ENCODE assay signal across 8 mouse cellular contexts in genomic region chr6:88831456-88831855, GRCm38 (mm10). TPM values are rescaled to one million over a fixed set of nuclear protein-coding genes. Genes with fewer than 3 reads are reported as not detected.
A peak's percentile ranks its signal among the peaks of the same experiment; 100 is the strongest.
DNase-seq lines count a peak whose midpoint lies in the region; ATAC-seq and TF ChIP-seq lines count a peak whose summit lies in the region.

No protein-coding gene starts in this region.

- TF ChIP-seq CTCF in bone marrow macrophage, adult 2 months (IDR thresholded peaks at IDR 0.05; ENCODE audit: low read depth, low read length): peak; percentile 38; the same call in 1 of the 2 replicates
- TF ChIP-seq CTCF in liver, embryonic 14.5 days (IDR thresholded peaks at IDR 0.05; ENCODE audit: low read depth): peak; percentile 96

- no peak for ATAC-seq in embryonic facial prominence, embryonic 11.5 days (replicated peaks; ENCODE audit: insufficient number of reproducible peaks, low FRiP score, low TSS enrichment, low read depth)
- no peak for ATAC-seq in liver, embryonic 14.5 days (ENCODE audit: insufficient read depth)
- peak; percentile 62 for ATAC-seq in neural tube, embryonic 14.5 days (ENCODE audit: low read depth)

- H3K4me3 ChIP-seq in bone marrow macrophage, adult 2 months (ENCODE audit: insufficient read depth, low read length): no peak overlapping the region
- H3K4me3 ChIP-seq in embryonic facial prominence, embryonic 11.5 days (ENCODE audit: low read depth, low read length): no peak overlapping the region
- H3K4me3 ChIP-seq in liver, embryonic 14.5 days (ENCODE audit: insufficient read depth in 1 of 2, low read depth in 2 of 2, low read length in 2 of 2): no peak overlapping the region
- no peak overlapping the region for H3K4me3 ChIP-seq in neural tube, embryonic 14.5 days (ENCODE audit: low read depth, low read length)

- H3K9me3 ChIP-seq in embryonic facial prominence, embryonic 11.5 days (replicated peaks; ENCODE audit: control insufficient read depth, low read length): no peaks in the 10 kb centered on the region
- no peaks in the 10 kb centered on the region for H3K9me3 ChIP-seq in liver, embryonic 14.5 days (ENCODE audit: control insufficient read depth, low read length)
- H3K9me3 ChIP-seq in neural tube, embryonic 14.5 days (ENCODE audit: control insufficient read depth, low read length): no peaks in the 10 kb centered on the region

- no peak overlapping the region for H3K27ac ChIP-seq in bone marrow macrophage, adult 2 months (ENCODE audit: insufficient read depth, low read depth, low read length)
- no peak overlapping the region for H3K27ac ChIP-seq in embryonic facial prominence, embryonic 11.5 days (replicated peaks; ENCODE audit: low read depth, low read length)
- H3K27ac ChIP-seq in liver, embryonic 14.5 days: no peak overlapping the region
- no peak overlapping the region for H3K27ac ChIP-seq in neural tube, embryonic 14.5 days (ENCODE audit: low read depth, low read length)

- no peak overlapping the region for H3K9ac ChIP-seq in embryonic facial prominence, embryonic 11.5 days (replicated peaks; ENCODE audit: low read length)
- H3K9ac ChIP-seq in liver, embryonic 14.5 days (replicated peaks): no peak overlapping the region
- H3K9ac ChIP-seq in neural tube, embryonic 14.5 days (replicated peaks; ENCODE audit: low read depth, low read length): no peak overlapping the region

- H3K27me3 ChIP-seq in embryonic facial prominence, embryonic 11.5 days (ENCODE audit: control insufficient read depth, insufficient read depth, low read length): no peaks in the 10 kb centered on the region
- H3K27me3 ChIP-seq in liver, embryonic 14.5 days (ENCODE audit: control insufficient read depth, insufficient read depth, low read length): no peaks in the 10 kb centered on the region
- no peaks in the 10 kb centered on the region for H3K27me3 ChIP-seq in neural tube, embryonic 14.5 days (ENCODE audit: control insufficient read depth, insufficient read depth, low read length)

- no peak for TF ChIP-seq EP300 in liver, embryonic 14.5 days (IDR thresholded peaks at IDR 0.05; ENCODE audit: low read depth)

- TF ChIP-seq POLR2A in bone marrow macrophage, adult 2 months (IDR thresholded peaks at IDR 0.05; ENCODE audit: borderline replicate concordance, low read depth, low read length): no peak

- no peaks in the 10 kb centered on the region; the same call in 1 of the 2 replicates for H3K36me3 ChIP-seq in embryonic facial prominence, embryonic 11.5 days (replicated peaks; ENCODE audit: control insufficient read depth, insufficient read depth, low read depth, low read length)
- H3K36me3 ChIP-seq in liver, embryonic 14.5 days (replicated peaks; ENCODE audit: control insufficient read depth, insufficient read depth, low read depth): peaks cover 11% of the 10 kb centered on the region
- 0 out of 2 replicates have a peak, but pooled peaks cover 5% of the 10 kb centered on the region for H3K36me3 ChIP-seq in neural tube, embryonic 14.5 days (ENCODE audit: control insufficient read depth, insufficient read depth, low read length)

- peaks cover 57% of the 10 kb centered on the region for H3K4me1 ChIP-seq in bone marrow macrophage, adult 2 months (ENCODE audit: control insufficient read depth, insufficient read depth, low read length)
- no peaks in the 10 kb centered on the region for H3K4me1 ChIP-seq in embryonic facial prominence, embryonic 11.5 days (ENCODE audit: control insufficient read depth, insufficient read depth, low read length)
- H3K4me1 ChIP-seq in liver, embryonic 14.5 days (replicated peaks; ENCODE audit: control insufficient read depth in 2 of 2, insufficient read depth in 2 of 2, low read length in 1 of 2): peaks cover 33 to 36% of the 10 kb centered on the region in 2 experiments
- H3K4me1 ChIP-seq in neural tube, embryonic 14.5 days (ENCODE audit: control insufficient read depth, insufficient read depth, low read length): peaks cover 8% of the 10 kb centered on the region; the same call in 1 of the 2 replicates

- H3K4me2 ChIP-seq in embryonic facial prominence, embryonic 11.5 days (ENCODE audit: low read depth, low read length): no peak overlapping the region
- H3K4me2 ChIP-seq in liver, embryonic 14.5 days (ENCODE audit: low read depth): no peak overlapping the region
- no peak overlapping the region for H3K4me2 ChIP-seq in neural tube, embryonic 14.5 days (ENCODE audit: low read depth, low read length)

- 27% methylated on average over 8 of the region's 8 CpGs for WGBS in embryonic facial prominence, embryonic 11.5 days
- 25% methylated on average over 8 of the region's 8 CpGs for WGBS in liver, embryonic 14.5 days (ENCODE audit: insufficient replicate concordance)
- 26% methylated on average over 8 of the region's 8 CpGs for WGBS in neural tube, embryonic 14.5 days

- DNase-seq in urinary bladder, postnatal 14 days (ENCODE audit: low spot score): peak; percentile 67
- no peak for DNase-seq in urinary bladder, postnatal 10 days (ENCODE audit: low spot score)
- DNase-seq in embryonic facial prominence, embryonic 11.5 days (ENCODE audit: low spot score): peak; percentile 86
- peak; percentile 28 for DNase-seq in hindlimb bud, embryonic 11.5 days (ENCODE audit: extremely low spot score, low read depth, low spot score)
- peak; percentile 64 to 68 (median 65) for DNase-seq in liver, embryonic 14.5 days (ENCODE audit: low read depth in 3 of 3, low spot score in 3 of 3)
- DNase-seq in yolk sac, embryonic 10.5 days (ENCODE audit: low spot score): peak; percentile 39

RNA-seq across cellular contexts. Expression of gene Abtb1, which starts 10.3 kb away (rescaled TPM):
- 33.6 and 40.7 TPM in 2 replicates for polyA plus RNA-seq in bone marrow macrophage, adult 2 months (2012; ENCODE audit: insufficient read depth, insufficient read length, missing spikeins)
- 13.7 and 16.5 TPM in 2 replicates for polyA plus RNA-seq in embryonic facial prominence, embryonic 11.5 days (2014; fragmentation: Nextera tagmentation; extraction: Ambion mirVana)
- polyA plus RNA-seq in liver, embryonic 14.5 days (2012; rRNA removed): 43.1 and 47.5 TPM in 2 replicates
- 39.0 and 44.9 TPM in 2 replicates for polyA plus RNA-seq in liver, embryonic 14.5 days (2014; fragmentation: Nextera tagmentation; extraction: Ambion mirVana)
- 40.7 and 42.4 TPM in 2 replicates for polyA plus RNA-seq in neural tube, embryonic 14.5 days (2014; fragmentation: Nextera tagmentation; extraction: Ambion mirVana)

RNA-seq across cellular contexts. Expression of gene Podxl2, which starts 43.4 kb away (rescaled TPM):
- 1.9 TPM in 1 of 2 replicates, not detected in the other for polyA plus RNA-seq in bone marrow macrophage, adult 2 months (2012; ENCODE audit: insufficient read depth, insufficient read length, missing spikeins)
- 56.8 and 71.1 TPM in 2 replicates for polyA plus RNA-seq in embryonic facial prominence, embryonic 11.5 days (2014; fragmentation: Nextera tagmentation; extraction: Ambion mirVana)
- polyA plus RNA-seq in liver, embryonic 14.5 days (2012; rRNA removed): 1.9 and 3.1 TPM in 2 replicates
- 0.59 and 1.2 TPM in 2 replicates for polyA plus RNA-seq in liver, embryonic 14.5 days (2014; fragmentation: Nextera tagmentation; extraction: Ambion mirVana)
- polyA plus RNA-seq in neural tube, embryonic 14.5 days (2014; fragmentation: Nextera tagmentation; extraction: Ambion mirVana): 579 and 634 TPM in 2 replicates

Comparison
In these comparisons a context has a peak if more than half of its experiments do, and no peak if none do; other contexts are left out.
1. RNA of gene Podxl2, which starts 43.4 kb away (polyA plus RNA-seq): 579 to 634 TPM in neural tube, embryonic 14.5 days and 56.8 to 71.1 TPM in embryonic facial prominence, embryonic 11.5 days; 0.59 to 3.1 TPM in liver, embryonic 14.5 days and 1.9 TPM in bone marrow macrophage, adult 2 months; every median in the first group is over 10 times any median in the second.